Mouse (Mus musculus) embryonic facial prominence, embryonic 14.5 days (tissue): ENCODE results near the gene Spaca4. TPM values are rescaled to one million over a fixed set of nuclear protein-coding genes. Genes with fewer than 3 reads are reported as not detected.

Experiments used
- ATAC-seq: fragments of 200-750 bp; cut with Nextera tagmentation; 2 replicates; pipeline ENCODE4 v1.8.0; 2017; ENCODE audit warnings: low read depth, moderate number of reproducible peaks, moderate TSS enrichment
- DNase-seq: peaks from one replicate; pipeline ENCODE4 v3.0.0-alpha.2; 2015; ENCODE audit warnings: low spot score
- H3K27ac ChIP-seq: fragments of 300-500 bp; sonication (generic); replicated peaks from 2 replicates; pipeline ENCODE4 v1.5.1; 2014; ENCODE audit warnings: low read depth, mild to moderate bottlenecking, low read length, moderate library complexity
- H3K27me3 ChIP-seq: fragments of 300-500 bp; sonication (generic); replicated peaks from 2 replicates; pipeline ENCODE4 v1.6.1; 2014; ENCODE audit warnings: low read length; ENCODE audit not compliant: control insufficient read depth, insufficient read depth
- H3K36me3 ChIP-seq: fragments of 300-500 bp; sonication (generic); 2 replicates; pipeline ENCODE4 v1.6.1; 2014; ENCODE audit warnings: low read length, mixed read lengths; ENCODE audit not compliant: control insufficient read depth, insufficient read depth
- H3K4me1 ChIP-seq: fragments of 300-500 bp; sonication (generic); 2 replicates; pipeline ENCODE4 v1.6.1; 2014; ENCODE audit warnings: antibody characterized with exemption, low read length; ENCODE audit not compliant: control insufficient read depth, insufficient read depth
- H3K4me2 ChIP-seq: fragments of 300-500 bp; sonication (generic); 2 replicates; pipeline ENCODE4 v1.6.1; 2014; ENCODE audit warnings: low read depth, mild to moderate bottlenecking, low read length, moderate library complexity, mixed read lengths
- H3K4me3 ChIP-seq: fragments of 300-500 bp; sonication (generic); 2 replicates; pipeline ENCODE4 v1.5.1; 2014; ENCODE audit warnings: low read depth, mild to moderate bottlenecking, low read length
- H3K9ac ChIP-seq: fragments of 300-500 bp; sonication (generic); 2 replicates; pipeline ENCODE4 v1.6.1; 2014; ENCODE audit warnings: low read depth, mild to moderate bottlenecking, low read length, moderate library complexity, mixed read lengths
- H3K9me3 ChIP-seq: fragments of 300-500 bp; sonication (generic); 2 replicates; pipeline ENCODE4 v1.6.1; 2016; ENCODE audit warnings: low read length; ENCODE audit not compliant: control insufficient read depth
- WGBS: fragments of 180-500 bp; shearing (Covaris S2); extraction: QIAGEN DNeasy Blood & Tissue Kit; methylation state at CpG from one replicate; pipeline ENCODE4 v1.1.7; 2014; 5-methylcytosine and 5-hydroxymethylcytosine counted together
- polyA plus RNA-seq: library from polyadenylated mRNA; unstranded; fragments of >200 nt; fragmentation: Nextera tagmentation; extraction: Ambion mirVana; gene quantifications from 2 replicates; pipeline ENCODE4 v1.2.1, GENCODE M21; 2014

Gene Spaca4
- polyA plus RNA-seq, 1 experiment from 2014 or later = not detected

GRCm38 (mm10) chr7:45713396-45713795 lies 12.2 kb downstream of the Spaca4 start:
- ATAC-seq = no peak
- WGBS = 92% methylated on average over 14 of the region's 16 CpGs

GRCm38 (mm10) chr7:45712022-45712757 lies 13.4 kb downstream of the Spaca4 start:
- peaks cover 35% of the 10 kb centered on the region for H3K4me1 ChIP-seq
- H3K27ac ChIP-seq = no peak overlapping the region
- 85% methylated on average over 16 of the region's 21 CpGs for WGBS
- ATAC-seq (no peak), DNase-seq (no peak)
- no peaks in the 10 kb centered on the region for H3K9me3 ChIP-seq
- H3K4me2 ChIP-seq = no peak overlapping the region
- H3K36me3 ChIP-seq = peaks cover 43% of the 10 kb centered on the region
- no peak overlapping the region for H3K9ac ChIP-seq
- no peaks in the 10 kb centered on the region for H3K27me3 ChIP-seq
- H3K4me3 ChIP-seq = no peak overlapping the region

More at GRCm38 (mm10) chr7:45713396-45713795, 12.2 kb downstream of the Spaca4 start:
- peaks cover 43% of the 10 kb centered on the region for H3K36me3 ChIP-seq
- peaks cover 23% of the 10 kb centered on the region for H3K4me1 ChIP-seq
- no peak overlapping the region for H3K4me3 ChIP-seq
- no peak overlapping the region for H3K4me2 ChIP-seq
- no peak for DNase-seq
- H3K9me3 ChIP-seq = no peaks in the 10 kb centered on the region
- no peak overlapping the region for H3K9ac ChIP-seq
- H3K27me3 ChIP-seq = no peaks in the 10 kb centered on the region
- no peak overlapping the region for H3K27ac ChIP-seq

GRCm38 (mm10) chr7:45711316-45712021 lies 14.1 kb downstream of the Spaca4 start:
- H3K27ac ChIP-seq = no peak overlapping the region
- peaks cover 35% of the 10 kb centered on the region for H3K4me1 ChIP-seq
- no peak overlapping the region for H3K4me2 ChIP-seq
- no peaks in the 10 kb centered on the region for H3K9me3 ChIP-seq
- peaks cover 43% of the 10 kb centered on the region for H3K36me3 ChIP-seq
- H3K4me3 ChIP-seq = no peak overlapping the region
- 92% methylated on average over 24 of the region's 24 CpGs for WGBS
- no peak for DNase-seq
- ATAC-seq = no peak
- H3K27me3 ChIP-seq = no peaks in the 10 kb centered on the region
- no peak overlapping the region for H3K9ac ChIP-seq

GRCm38 (mm10) chr7:45710477-45711191 lies 15.0 kb downstream of the Spaca4 start:
- H3K9me3 ChIP-seq = no peaks in the 10 kb centered on the region
- H3K4me1 ChIP-seq = peaks cover 30% of the 10 kb centered on the region
- H3K27ac ChIP-seq = no peak overlapping the region
- no peak for DNase-seq
- no peak overlapping the region for H3K4me2 ChIP-seq
- ATAC-seq = no peak
- H3K36me3 ChIP-seq = peaks cover 43% of the 10 kb centered on the region
- no peak overlapping the region for H3K4me3 ChIP-seq
- H3K27me3 ChIP-seq = no peaks in the 10 kb centered on the region
- no peak overlapping the region for H3K9ac ChIP-seq
- 89% methylated on average over 20 of the region's 20 CpGs for WGBS

GRCm38 (mm10) chr7:45709677-45710355 lies 15.8 kb downstream of the Spaca4 start:
- 76% methylated on average over 14 of the region's 14 CpGs for WGBS

GRCm38 (mm10) chr7:45709036-45709435 lies 16.6 kb downstream of the Spaca4 start:
- H3K9me3 ChIP-seq = no peaks in the 10 kb centered on the region
- no peak overlapping the region for H3K4me3 ChIP-seq
- H3K4me1 ChIP-seq = peaks cover 24% of the 10 kb centered on the region
- H3K27ac ChIP-seq = no peak overlapping the region
- peaks cover 43% of the 10 kb centered on the region for H3K36me3 ChIP-seq
- H3K9ac ChIP-seq = no peak overlapping the region
- DNase-seq = peak; percentile 48
- ATAC-seq = no peak
- no peak overlapping the region for H3K4me2 ChIP-seq
- no peaks in the 10 kb centered on the region for H3K27me3 ChIP-seq
- 56% methylated on average over 6 of the region's 6 CpGs for WGBS

More at GRCm38 (mm10) chr7:45709677-45710355, 15.8 kb downstream of the Spaca4 start:
- H3K27ac ChIP-seq = no peak overlapping the region
- H3K9me3 ChIP-seq = no peaks in the 10 kb centered on the region
- peaks cover 28% of the 10 kb centered on the region for H3K4me1 ChIP-seq
- H3K4me3 ChIP-seq = no peak overlapping the region
- no peak for DNase-seq
- H3K9ac ChIP-seq = no peak overlapping the region
- no peaks in the 10 kb centered on the region for H3K27me3 ChIP-seq
- peaks cover 43% of the 10 kb centered on the region for H3K36me3 ChIP-seq
- H3K4me2 ChIP-seq = no peak overlapping the region
- no peak for ATAC-seq

GRCm38 (mm10) chr7:45708221-45708761 lies 17.3 kb downstream of the Spaca4 start:
- Histone ChIP-seq H3K9ac (peak overlapping the region; percentile 2; the same call in 1 of the 2 replicates), H3K27me3 (no peaks in the 10 kb centered on the region), H3K36me3 (peaks cover 38% of the 10 kb centered on the region), H3K4me2 (peak overlapping the region; percentile 93), H3K4me3 (peak overlapping the region; percentile 65), H3K9me3 (no peaks in the 10 kb centered on the region), H3K27ac (peak overlapping the region; percentile 84), H3K4me1 (peaks cover 30% of the 10 kb centered on the region)
- ATAC-seq (no peak), DNase-seq (no peak)
- WGBS = 36% methylated on average over 13 of the region's 13 CpGs
